Mouse (Mus musculus) brain, embryonic 14.5 days (tissue): ENCODE results near the gene Lpgat1. TPM values are rescaled to one million over a fixed set of nuclear protein-coding genes. Genes with fewer than 3 reads are reported as not detected.
A peak's percentile ranks its signal among the peaks of the same experiment; 100 is the strongest.

Source experiments
- DNase-seq: peaks from one replicate; pipeline ENCODE4 v3.0.0-alpha.2; 2011; ENCODE audit warnings: low read depth
- CTCF ChIP-seq: fragments of 200-500 bp; IDR thresholded peaks from 2 replicates; pipeline ENCODE4 v1.5.1; 2012; ENCODE audit warnings: inconsistent platforms, mild to moderate bottlenecking, moderate library complexity, borderline replicate concordance; ENCODE audit not compliant: insufficient read depth, insufficient read length; ENCODE audit errors: extremely low read depth
- POLR2A ChIP-seq: fragments of 200-500 bp; IDR thresholded peaks from 2 replicates; pipeline ENCODE4 v1.6.1; 2012; ENCODE audit warnings: mild to moderate bottlenecking, inconsistent platforms, borderline replicate concordance; ENCODE audit not compliant: poor library complexity, insufficient read depth, insufficient read length, severe bottlenecking; ENCODE audit errors: extremely low read depth
- polyA plus RNA-seq: library from polyadenylated mRNA; depleted of rRNA; stranded (reverse); fragments of >200 nt; gene quantifications from 2 replicates; pipeline ENCODE4 v1.2.3, GENCODE M21; 2012; rRNA removed

Lpgat1 gene
- polyA plus RNA-seq, result 26.4 and 36.8 TPM in 2 replicates

DNA sequence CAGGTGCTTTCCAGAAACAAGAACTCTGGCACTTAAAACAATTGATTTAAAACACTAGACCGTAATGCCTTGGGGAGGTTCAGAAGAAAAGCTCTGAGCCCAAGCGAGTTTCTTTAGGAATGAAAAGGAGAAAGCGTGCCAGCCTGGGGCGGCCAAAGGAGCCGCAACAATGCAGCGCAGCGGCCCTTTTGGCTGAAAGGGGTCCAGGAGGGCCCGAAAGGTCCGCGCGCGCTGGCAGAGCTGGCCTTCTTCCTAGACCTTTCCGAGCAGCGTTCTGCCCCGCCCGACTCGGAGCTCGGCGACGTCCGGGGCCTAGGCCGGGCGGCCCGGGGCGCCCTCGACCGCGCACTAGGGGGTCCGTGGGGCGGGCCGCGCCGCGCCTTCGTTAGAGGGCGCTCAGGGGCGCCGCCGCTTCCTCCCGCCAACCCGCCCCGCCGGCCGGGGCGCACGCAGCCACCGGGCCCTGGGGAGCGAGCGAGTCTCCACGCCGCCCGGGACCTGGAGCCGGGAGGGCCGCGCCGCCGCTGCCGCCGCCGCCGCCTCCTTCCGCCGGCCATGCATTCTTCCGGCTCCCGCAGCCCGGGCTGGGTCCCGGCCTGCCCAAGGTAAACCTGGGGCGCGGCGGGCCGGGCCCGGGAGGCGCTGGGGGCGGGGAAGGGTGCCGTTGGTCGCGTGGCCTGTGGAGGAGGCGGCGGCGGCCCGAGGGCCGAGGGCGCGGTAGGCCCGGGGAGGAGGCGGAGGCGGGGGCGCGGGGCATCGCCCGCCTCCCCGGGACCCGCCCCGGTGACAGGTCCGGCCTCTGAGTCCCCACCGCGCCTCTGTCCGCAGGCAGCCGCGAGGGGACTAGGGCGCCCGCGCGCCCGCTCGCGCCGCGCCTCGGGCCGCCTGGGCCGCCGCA is at the start of gene Lpgat1:
Gene Lpgat1, plus strand, starts transcription at position 234 of the 898 bp plus-strand sequence.
- peak; percentile 73 for DNase-seq
- TF ChIP-seq CTCF, result no peak
- peak; percentile 44 for TF ChIP-seq POLR2A

DNA sequence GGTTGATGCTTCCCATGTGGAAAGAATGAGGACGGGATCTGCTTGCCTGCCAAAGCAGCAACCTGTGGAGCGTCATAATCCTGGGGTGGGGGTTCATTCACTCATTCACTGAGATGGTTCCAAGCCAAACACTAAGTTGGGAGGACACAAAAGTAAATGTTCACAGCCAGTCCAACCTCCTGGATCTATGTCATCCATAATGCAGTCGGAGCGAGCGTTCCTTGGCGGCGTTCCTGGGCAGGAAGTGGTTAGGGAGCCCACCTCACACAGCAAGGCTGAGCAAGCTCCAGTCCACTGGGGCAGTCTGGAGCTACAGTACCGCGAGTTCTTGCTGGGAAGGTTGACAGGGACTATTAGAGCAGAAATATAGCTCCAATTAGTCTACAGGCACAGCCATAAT is 49.6 kb upstream of the Lpgat1 start:
- TF ChIP-seq POLR2A (no peak), CTCF (no peak)
- DNase-seq, result no peak

DNA sequence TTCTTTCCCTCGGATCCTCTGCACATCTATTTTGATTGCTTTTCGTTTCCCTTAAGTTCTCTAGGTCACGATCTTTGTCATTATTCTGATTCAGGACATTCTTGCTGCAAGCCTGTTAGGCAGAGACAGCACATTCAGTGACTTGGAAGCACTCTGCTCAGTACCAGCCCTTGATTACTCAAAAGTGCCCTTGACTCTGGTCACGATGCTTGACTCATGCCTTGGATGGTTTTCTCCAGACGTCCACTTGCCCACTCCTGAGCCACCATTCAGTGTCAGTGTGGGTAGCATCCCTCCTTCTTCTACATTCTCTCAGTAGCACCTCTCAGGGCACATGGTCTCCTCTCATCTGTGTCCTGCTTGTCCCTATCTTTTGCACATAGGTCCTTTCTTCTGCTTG is 43.6 kb upstream of the Lpgat1 start:
- TF ChIP-seq POLR2A (no peak), CTCF (no peak)
- no peak for DNase-seq

DNA sequence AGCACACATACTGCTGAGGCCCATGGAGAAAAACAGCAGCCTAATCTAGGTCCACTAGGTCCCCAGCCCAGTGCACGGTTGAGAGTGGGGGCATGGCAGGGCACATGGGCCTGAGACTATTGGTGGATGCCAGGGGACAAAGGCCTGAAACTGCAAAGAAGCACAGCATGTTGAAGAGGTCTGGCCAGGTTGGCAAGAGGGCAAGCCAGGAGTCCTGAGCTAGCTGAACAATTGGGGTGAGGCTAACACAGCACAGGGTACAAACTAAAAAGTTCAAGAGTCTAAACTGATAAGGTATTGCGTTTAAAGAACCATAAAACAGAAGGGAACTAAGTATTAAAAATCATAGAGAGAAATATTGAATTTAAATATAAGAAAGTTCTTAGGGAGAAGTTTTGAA is 36.0 kb upstream of the Lpgat1 start:
- no peak for DNase-seq
- TF ChIP-seq POLR2A (no peak), CTCF (no peak)

DNA sequence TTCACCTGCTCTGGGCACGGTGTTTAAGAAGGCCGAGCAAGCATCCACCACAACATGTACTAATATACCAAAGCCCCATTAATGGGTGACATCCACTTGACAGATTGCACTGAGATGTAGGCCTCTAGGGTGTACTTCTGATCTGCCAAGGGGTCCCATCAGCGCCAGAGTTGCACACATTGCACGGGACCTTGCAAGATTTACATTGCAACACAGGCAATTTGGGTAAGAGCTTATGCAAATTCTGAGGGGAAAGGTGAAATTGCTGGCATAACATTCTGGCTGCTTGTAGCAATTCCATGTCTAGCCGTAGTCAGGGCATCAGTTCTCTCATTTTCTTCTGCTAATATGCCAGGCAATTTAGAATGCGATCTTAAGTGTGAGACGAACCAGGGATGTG is 30.1 kb upstream of the Lpgat1 start:
- TF ChIP-seq CTCF (no peak), POLR2A (no peak)
- no peak for DNase-seq

DNA sequence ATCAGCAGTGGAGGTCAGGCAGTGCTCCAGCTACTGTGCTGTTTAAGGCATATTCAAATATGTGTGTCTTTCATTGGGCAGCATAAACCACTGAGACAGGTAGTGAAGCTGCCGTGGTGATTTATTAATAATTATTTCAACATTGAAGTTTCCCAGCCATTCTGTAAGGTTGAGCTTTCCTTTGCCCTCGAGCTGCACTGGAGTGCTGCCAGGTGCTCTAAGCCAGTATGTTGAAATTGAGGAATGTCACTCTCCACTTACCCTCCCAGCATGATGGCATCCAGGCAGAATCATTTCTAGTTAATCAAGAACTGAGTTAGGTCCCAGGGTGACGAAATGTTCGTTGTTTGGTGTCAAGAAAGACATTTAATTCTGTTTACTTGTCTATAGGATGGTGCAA is 24.4 kb upstream of the Lpgat1 start:
- peak; percentile 12 for DNase-seq
- TF ChIP-seq CTCF, result no peak

DNA sequence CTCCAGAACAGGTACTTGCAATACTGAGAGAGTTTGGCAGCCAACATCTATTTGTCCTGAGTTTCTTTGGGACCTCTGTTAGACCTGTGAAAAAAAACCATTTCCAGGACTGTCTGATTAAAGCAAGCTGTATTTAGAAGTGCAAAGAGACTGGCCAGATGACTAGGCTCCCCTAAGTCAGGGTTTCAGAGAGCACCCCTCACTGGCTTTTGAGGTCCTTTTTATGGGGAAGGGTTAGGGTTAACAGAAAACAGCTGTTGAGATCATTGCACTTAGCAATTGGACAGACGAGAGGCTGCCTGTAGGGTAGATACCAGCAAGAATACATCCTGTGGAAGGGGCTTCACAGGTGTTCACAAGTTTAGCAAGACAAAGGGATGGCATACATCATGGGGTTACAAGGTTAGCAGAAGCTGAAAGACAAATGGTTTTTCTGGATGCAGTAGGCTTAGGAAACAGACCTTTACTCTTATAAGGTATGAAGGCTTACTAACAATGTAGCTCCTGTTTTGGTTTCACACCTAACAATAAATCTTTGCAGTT is 19.3 kb upstream of the Lpgat1 start:
- TF ChIP-seq CTCF (no peak), POLR2A (no peak)
- no peak for DNase-seq

DNA sequence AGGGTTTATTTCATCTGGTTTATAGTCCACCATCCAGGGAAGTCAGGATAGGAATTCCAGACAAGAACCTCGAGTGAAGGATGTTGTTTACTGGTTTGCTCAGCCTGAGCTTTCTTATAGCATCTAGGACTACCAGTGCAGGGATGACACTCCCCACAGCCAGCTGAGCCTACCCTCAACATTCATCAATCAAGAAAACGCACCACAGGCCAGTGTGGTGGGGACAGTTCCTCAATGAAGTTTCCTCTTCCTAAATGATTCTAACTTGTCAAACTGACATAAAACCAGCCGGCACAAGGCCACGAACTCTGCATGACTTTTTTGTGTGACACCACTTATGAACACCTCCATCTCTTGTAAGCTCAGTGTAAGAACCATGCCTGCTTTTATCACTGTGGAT is 13.1 kb upstream of the Lpgat1 start:
- TF ChIP-seq POLR2A (no peak), CTCF (no peak)
- no peak for DNase-seq

DNA sequence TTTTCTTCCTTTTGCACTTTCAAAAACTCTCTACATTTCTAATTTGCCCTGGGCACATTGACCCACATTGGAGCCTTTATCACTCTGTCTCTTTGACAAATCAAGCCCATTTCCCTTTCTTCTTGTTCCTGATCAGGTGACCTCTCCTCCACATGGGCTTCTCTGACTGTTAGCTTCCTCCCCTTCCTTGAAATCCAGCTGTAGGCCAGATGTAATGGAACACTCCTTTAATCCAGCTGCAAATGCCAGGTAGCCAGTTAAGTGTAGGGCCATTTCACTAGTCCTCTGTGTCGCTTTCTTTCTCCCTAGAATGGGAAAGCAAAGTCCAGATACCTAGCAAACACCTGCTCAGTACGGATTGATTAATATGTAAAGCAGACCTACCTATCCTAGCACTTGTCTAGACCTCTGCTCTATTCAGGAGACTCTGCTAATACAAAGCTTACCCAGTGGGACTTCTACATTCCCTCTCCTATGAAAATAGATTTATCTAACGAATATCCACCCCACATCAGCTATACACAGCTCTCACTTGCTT is 11.0 kb upstream of the Lpgat1 start:
- no peak for DNase-seq
- TF ChIP-seq POLR2A (no peak), CTCF (no peak)

DNA sequence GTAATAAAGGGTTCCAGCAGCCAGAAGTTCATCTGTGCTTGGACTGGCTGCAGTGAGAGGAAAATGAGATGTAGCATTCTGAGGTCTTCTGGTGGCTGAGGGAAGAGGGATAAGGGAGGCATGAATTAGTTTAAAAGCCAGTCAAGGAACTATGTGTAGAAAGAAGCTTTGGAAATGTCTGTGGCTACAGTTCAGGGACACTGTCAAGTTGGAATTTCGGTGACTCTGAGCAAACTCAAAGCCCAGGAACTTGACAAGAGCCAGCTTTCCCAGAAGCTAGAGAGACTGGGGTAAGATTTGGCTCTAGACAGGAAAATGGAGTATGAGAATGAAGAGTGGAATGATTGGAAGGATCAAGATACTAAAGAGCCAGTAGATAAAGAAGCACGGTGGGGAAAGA is 7.8 kb upstream of the Lpgat1 start:
- DNase-seq, result no peak
- no peak for TF ChIP-seq CTCF
- TF ChIP-seq POLR2A, result no peak

DNA sequence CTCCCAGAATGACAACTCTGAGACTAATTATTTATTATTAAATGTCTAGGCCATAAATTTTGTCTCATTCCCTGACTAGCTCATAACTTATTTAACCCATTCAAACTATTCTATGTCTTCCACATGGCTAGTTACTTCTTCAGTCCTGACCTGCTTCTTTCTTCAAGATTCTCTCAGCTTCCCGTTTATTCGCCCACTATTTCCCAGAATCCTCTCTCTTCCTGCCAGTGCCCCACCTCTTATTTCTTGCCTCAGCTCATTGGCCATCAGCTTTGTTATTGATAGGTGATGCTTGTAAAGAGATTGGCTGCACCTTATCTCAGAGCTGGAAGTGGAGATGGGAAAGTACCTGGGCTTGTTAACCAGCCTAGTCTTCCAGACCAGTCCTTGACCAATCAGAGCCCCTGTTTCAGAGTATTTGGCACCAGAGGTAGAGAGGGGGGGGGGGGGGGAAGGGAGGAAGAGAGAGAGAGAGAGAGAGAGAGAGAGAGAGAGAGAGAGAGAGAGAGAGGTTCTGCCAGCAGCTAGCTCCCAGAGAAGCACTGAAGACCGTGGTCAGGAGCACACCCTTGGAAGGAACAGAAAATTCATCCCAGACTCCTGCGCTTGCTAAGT is 5.3 kb upstream of the Lpgat1 start:
- no peak for TF ChIP-seq POLR2A
- TF ChIP-seq CTCF, result no peak
- DNase-seq, result no peak

DNA sequence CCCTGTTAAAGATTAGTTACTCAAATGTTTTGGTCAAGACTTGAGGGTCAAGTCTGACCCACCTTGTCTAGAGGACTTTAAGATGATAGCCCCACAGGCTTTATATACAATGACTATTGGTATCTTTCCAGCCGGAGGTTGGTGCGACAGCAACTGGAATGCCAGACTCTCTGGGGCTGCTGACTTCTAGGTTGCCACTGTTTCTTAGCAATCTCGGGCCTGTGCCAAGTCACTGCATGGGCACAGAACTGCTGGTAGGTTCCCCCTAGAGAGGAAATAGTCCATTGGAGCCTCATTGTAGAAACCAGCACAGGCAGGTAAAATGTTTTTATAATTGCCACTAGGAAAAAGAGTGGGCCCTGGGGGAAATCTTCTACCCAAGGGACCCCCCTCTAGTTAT is 3.8 kb upstream of the Lpgat1 start:
- DNase-seq, result no peak
- TF ChIP-seq POLR2A (no peak), CTCF (no peak)

DNA sequence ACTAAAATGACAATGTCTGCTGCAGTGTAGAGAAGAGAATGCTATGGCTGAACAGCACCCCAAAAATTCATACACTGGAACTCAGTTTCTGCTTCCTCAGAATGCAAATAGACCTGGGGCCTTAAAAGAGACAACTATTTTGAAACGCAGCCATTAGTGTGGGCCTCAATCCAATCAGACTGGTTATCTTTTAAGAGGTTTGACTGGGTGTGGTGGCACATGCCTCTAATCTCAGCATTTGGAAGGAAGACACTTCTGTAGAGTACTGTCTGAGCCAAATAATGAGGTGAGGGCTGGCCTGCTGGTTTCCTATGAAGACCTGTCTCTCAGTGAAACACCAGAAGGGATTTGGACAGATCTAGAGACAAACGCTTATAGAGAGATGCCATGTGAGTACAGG is 2.5 kb upstream of the Lpgat1 start:
- DNase-seq, result no peak
- TF ChIP-seq POLR2A (no peak), CTCF (no peak)
